Mouse (Mus musculus): ENCODE results near the gene Gm4707. TPM values are rescaled to one million over a fixed set of nuclear protein-coding genes. Genes with fewer than 3 reads are reported as not detected.
"Not testable (repeated sequence)": the region's sequence is repeated elsewhere in the genome, so short reads cannot be mapped to it uniquely, and the experiment has no call there.

Gene Gm4707
- total RNA-seq, 1 experiment from 2014 or later, result 3.1 TPM

- DNase-seq, result no peak
Measured at GRCm38 (mm10) chr17:71444126-71444525, 15.6 kb downstream of the Gm4707 start.

- no peak for DNase-seq
Measured at GRCm38 (mm10) chr17:71443273-71443672, 16.4 kb downstream of the Gm4707 start.

DNA sequence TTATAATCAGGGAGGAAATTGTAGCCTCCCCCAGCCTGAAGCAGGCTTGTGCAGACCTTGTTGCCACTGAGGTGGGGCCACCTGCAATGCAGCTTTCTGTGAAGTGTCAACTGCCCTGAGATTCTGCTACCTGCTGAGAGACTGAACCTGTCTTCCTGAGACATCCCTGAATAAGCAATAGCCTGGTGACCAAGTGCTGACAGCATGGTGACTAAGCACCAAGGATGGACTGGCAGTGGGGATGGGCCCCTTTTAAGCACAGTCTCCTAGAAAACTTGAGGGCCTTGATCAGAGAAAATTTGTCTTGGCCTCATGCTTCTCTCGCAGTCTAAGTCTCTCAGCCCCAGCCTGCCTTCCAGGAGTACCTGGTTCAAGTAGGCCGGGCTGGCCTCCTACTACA is 37.2 kb downstream of the Gm4707 start:
- not testable (repeated sequence) for DNase-seq

DNA sequence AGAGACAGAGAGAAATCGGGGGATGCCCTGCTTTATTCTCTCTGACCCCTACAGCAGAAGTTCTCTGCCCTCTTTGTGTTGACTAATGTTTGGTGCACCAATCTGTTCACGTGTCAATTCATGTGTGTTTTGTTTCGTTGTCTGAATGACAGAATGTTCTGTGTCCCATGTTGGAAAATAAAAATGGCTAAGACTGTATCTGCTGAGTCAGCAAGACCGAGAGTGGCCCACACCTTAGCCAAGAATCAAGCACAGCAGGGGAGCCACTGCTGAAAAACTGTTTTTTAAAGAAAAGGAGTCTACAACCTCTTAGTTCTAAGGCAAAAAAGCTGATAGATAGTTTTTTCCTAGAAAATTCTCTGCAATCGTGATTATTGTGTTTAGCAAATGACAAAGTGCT is 40.3 kb downstream of the Gm4707 start:
- not testable (repeated sequence) for DNase-seq

DNA sequence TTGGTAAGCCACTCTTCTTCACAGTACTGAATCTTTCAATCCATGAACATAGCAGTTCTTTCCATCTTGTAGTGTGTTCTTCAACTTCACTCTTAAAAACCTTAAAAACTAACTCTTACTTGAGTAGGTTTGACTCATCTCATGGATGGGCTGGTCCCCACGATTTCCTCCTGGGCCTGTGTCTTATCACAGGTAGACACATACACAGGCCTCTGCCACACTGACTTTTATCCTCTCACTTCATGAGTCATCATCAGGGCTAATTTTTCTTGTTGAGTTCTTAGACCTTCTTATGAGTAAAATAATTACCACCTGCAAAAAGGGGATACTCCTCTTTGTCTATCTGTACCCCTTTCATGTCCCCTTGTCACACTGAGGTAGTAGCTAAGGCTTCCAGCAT is 42.7 kb downstream of the Gm4707 start:
- DNase-seq, result no peak

Other genes with a start within 250 kb of the Gm4707 start
- gene Emilin2, start 147.9 kb downstream of the Gm4707 start, total RNA-seq (2021), result 9.2 and 9.4 TPM in 2 replicates
- 42.5 and 44.5 TPM in 2 replicates for gene Smchd1, start 15.4 kb upstream of the Gm4707 start, total RNA-seq (2021)
- 9.2 and 9.4 TPM in 2 replicates for gene Ndc80, start 66.9 kb upstream of the Gm4707 start, total RNA-seq (2021)
- 0.59 and 1.1 TPM in 2 replicates for gene Spdya, start 92.1 kb upstream of the Gm4707 start, total RNA-seq (2021)
- 63.9 and 75.8 TPM in 2 replicates for gene Wdr43, start 156.0 kb upstream of the Gm4707 start, total RNA-seq (2021)
- gene Togaram2, start 213.3 kb upstream of the Gm4707 start, total RNA-seq (2021), result not detected in 2 replicates

Data from adrenal gland, postnatal 14 days (tissue).